8 mouse cellular contexts compared by ENCODE assay signal in genomic region chr2:38931851-38932667, GRCm38 (mm10). TPM values are rescaled to one million over a fixed set of nuclear protein-coding genes. Genes with fewer than 3 reads are reported as not detected.
DNase-seq lines count a peak whose midpoint lies in the region; ATAC-seq lines count a peak whose summit lies in the region.

Olfml2a (plus strand) TSS chr2:38931978.

- H3K36me3 ChIP-seq in hindbrain, embryonic 13.5 days, result no peaks in the 10 kb centered on the region

- ATAC-seq in hindbrain, embryonic 13.5 days (ENCODE audit: low FRiP score), result peak; percentile 64

- H3K4me2 ChIP-seq in hindbrain, embryonic 13.5 days, result peak within 1 kb of the TSS; percentile 89

- H3K4me3 ChIP-seq in hindbrain, embryonic 13.5 days, result peak within 1 kb of the TSS; percentile 44

- peaks cover 19% of the 10 kb centered on the region for H3K4me1 ChIP-seq in hindbrain, embryonic 13.5 days (replicated peaks)

- H3K27me3 ChIP-seq in hindbrain, embryonic 13.5 days, result peaks cover 6% of the 10 kb centered on the region; the same call in 1 of the 2 replicates

- peak; percentile 56 for DNase-seq in MN1 (ENCODE audit: low spot score)
- peak; percentile 75 to 81 for DNase-seq in cerebellum, postnatal 10 days
- peak; percentile 57 to 63 for DNase-seq in frontal cortex, postnatal 25 days (ENCODE audit: low spot score in 2 of 2)
- peak; percentile 47 to 52 for DNase-seq in layer of hippocampus, postnatal 36 days
- DNase-seq in lung, postnatal 4 days, result peak; percentile 85 to 89
- DNase-seq in right cerebral cortex, adult 18-20 months, result peak; percentile 63
- DNase-seq in urinary bladder, adult 18-20 months (ENCODE audit: low spot score in 2 of 2), result peak; percentile 73 to 84

- WGBS in hindbrain, embryonic 13.5 days, result 8% methylated on average over 31 of the region's 32 CpGs

- H3K9me3 ChIP-seq in hindbrain, embryonic 13.5 days, result no peaks in the 10 kb centered on the region

- peak within 1 kb of the TSS; percentile 67 for H3K9ac ChIP-seq in hindbrain, embryonic 13.5 days

- H3K27ac ChIP-seq in hindbrain, embryonic 13.5 days, result no peak within 1 kb of the TSS

RNA-seq across cellular contexts. Expression of gene Olfml2a, which starts in this region (rescaled TPM):
- polyA plus RNA-seq in hindbrain, embryonic 13.5 days (2015; fragmentation: Nextera tagmentation; extraction: Ambion mirVana), result 5.0 and 5.4 TPM in 2 replicates
- total RNA-seq in layer of hippocampus, postnatal 36 days (2021), result 1 to 10 TPM in 1 of 2 experiments, under 1 TPM in 1; 0.92 to 1.8 TPM
